Mouse (Mus musculus) CD4-positive, CD25-positive, alpha-beta regulatory T cell, adult 2 months (primary cell): ENCODE data around the gene Amz2.
A peak's percentile ranks its signal among the peaks of the same experiment; 100 is the strongest.
"Not testable (repeated sequence)": the region's sequence is repeated elsewhere in the genome, so short reads cannot be mapped to it uniquely, and the experiment has no call there.

Experiments used
- DNase-seq: peaks from one replicate; pipeline ENCODE4 v3.0.0-alpha.2; 2012; ENCODE audit warnings: low read depth, low spot score

Amz2 gene

GRCm38 (mm10) chr11:109492847-109493464 is 67.2 kb downstream of the Amz2 start:
- DNase-seq = not testable (repeated sequence)

GRCm38 (mm10) chr11:109494890-109495770 is 69.4 kb downstream of the Amz2 start:
- DNase-seq = peak; percentile 41

GRCm38 (mm10) chr11:109495771-109496474 is 70.2 kb downstream of the Amz2 start:
- DNase-seq = peak; percentile 70

- DNase-seq = no peak
Measured at GRCm38 (mm10) chr11:109496475-109496993, 70.8 kb downstream of the Amz2 start.

- peak; percentile 51 for DNase-seq
Measured at GRCm38 (mm10) chr11:109496996-109497714, 71.4 kb downstream of the Amz2 start.

- no peak for DNase-seq
Measured at GRCm38 (mm10) chr11:109497990-109498389, 72.2 kb downstream of the Amz2 start.

GRCm38 (mm10) chr11:109500206-109500605 is 74.5 kb downstream of the Amz2 start:
- no peak for DNase-seq
